Mouse (Mus musculus) embryonic fibroblast, embryonic 13.5 days (primary cell): ENCODE measurements at regions not wholly inside any gene's neighbourhood (a gene's known extent, or its start where the extent isn't known, plus 50 kb on each side); places are given as distances from the start of the nearest gene placed in this dataset.

Source experiments
- CTCF ChIP-seq: IDR thresholded peaks from 2 replicates; pipeline ENCODE4 v1.5.1; 2011; ENCODE audit warnings: mild to moderate bottlenecking, control low read depth, low read length, moderate library complexity, borderline replicate concordance; ENCODE audit not compliant: insufficient read depth
- POLR2A ChIP-seq: IDR thresholded peaks from 2 replicates; pipeline ENCODE4 v1.6.1; 2011; ENCODE audit warnings: low read depth, mild to moderate bottlenecking, control low read depth, low read length, moderate library complexity

DNA sequence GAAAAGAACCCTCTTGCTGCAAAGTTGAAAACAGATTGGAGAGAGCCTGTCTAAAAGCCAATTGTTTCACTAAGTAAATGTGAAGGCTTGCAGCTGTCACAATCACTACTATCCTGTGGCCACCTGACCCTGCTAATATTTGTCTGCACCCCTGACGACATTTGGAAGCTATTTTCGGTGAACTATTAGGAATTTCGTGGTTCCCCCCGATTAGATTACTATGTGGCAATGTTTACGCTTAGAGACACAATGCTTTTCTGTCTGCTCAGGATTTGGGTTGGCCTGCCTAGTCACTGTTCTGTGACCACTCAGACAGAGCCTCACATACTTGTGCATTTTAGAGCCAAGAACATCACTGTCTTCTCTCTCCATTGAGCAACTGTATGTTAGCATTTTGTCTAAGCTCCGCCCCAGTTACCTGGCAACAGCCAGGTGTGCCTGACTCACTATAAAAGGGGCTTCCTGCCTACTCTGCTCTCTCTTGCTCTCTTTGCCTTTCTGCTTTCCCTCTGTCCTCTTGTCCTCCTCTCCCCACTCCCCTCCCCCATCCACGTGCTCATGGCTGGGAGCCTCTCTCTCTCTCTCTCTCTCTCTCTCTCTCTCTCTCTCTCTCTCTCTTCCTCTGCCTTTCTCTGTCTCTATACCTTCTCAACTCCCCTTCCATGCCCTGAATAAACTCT lies 59.6 kb upstream of the Efna5 start:
- TF ChIP-seq CTCF, result no peak
- TF ChIP-seq POLR2A, result no peak
